Mouse (Mus musculus): Measurements from ENCODE around the gene Azin2. TPM values are rescaled to one million over a fixed set of nuclear protein-coding genes. Genes with fewer than 3 reads are reported as not detected.

Gene Azin2
- polyA plus RNA-seq, 1 experiment from 2014 or later: 14.4 TPM

DNA sequence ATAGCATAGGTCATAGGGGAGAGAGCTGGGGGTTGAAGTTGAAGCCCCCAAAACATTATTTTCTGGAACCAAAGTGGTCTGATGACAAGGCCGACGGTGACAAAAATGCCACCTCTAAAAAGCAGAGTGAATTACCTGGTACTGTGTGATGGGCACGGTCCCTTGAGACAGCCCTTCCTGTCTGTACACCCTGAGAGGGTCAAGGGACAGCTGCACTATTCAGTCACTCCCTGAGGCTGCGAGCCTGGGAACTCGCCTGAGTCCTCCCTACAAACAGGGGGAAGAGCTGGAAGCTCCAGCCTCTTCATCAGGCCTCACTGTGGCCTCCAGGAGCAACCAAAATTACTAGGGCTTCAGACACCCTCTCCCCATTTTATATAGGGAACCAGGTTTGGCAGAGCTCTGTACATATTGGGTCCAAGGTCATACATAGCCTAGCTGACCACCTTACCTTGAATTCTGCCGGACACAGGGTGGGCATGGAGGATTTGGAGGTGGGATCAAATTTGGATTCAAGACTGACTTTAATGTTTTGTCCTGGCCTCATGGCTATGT lies 73.7 kb downstream of the Azin2 start:
- Histone ChIP-seq H3K4me1 (peaks cover 49% of the 10 kb centered on the region), H3K9me3 (no peaks in the 10 kb centered on the region), H3K27ac (no peak overlapping the region), H3K4me3 (no peak overlapping the region), H3K36me3 (no peaks in the 10 kb centered on the region; the same call in 1 of the 2 replicates), H3K9ac (no peak overlapping the region), H3K4me2 (replicated peaks) (no peak overlapping the region), H3K27me3 (replicated peaks) (no peaks in the 10 kb centered on the region)
- no peak for ATAC-seq (ENCODE audit: low FRiP score, low read depth)
- 85% methylated on average over 6 of the region's 6 CpGs for WGBS

DNA sequence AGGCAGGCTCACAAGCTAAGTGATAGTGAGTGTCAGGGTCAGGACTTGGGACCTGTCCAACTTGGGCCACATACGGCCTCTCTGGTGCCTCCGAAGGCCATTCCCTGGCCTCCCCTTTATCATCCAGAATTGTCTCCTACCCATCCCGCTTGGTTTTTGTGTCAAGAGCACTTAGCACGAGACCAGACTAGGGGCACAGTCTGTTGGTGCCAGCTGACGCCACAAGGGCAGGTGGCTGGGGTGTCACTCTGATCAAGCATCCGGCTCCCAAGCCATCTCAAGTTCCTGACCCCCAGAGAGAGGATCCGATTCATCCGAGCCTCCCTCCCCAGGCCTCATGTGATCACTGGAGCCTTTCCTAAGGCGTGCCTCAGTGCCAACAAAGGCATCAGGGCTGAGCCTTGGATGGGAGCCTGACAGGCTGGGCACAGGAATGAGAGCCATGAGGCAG lies 74.6 kb downstream of the Azin2 start:
- peaks cover 49% of the 10 kb centered on the region for H3K4me1 ChIP-seq
- no peak overlapping the region for H3K4me3 ChIP-seq
- WGBS: 52% methylated on average over 9 of the region's 9 CpGs
- H3K9me3 ChIP-seq: no peaks in the 10 kb centered on the region
- H3K9ac ChIP-seq: 0 out of 2 replicates have a peak overlapping the region, but pooled peaks have one; percentile 10
- H3K27ac ChIP-seq: no peak overlapping the region
- ATAC-seq (ENCODE audit: low FRiP score, low read depth): no peak
- H3K4me2 ChIP-seq (replicated peaks): peak overlapping the region; percentile 36; the same call in 1 of the 2 replicates
- H3K27me3 ChIP-seq (replicated peaks): 0 out of 2 replicates have a peak, but pooled peaks cover under 1% of the 10 kb centered on the region
- no peaks in the 10 kb centered on the region; the same call in 1 of the 2 replicates for H3K36me3 ChIP-seq

DNA sequence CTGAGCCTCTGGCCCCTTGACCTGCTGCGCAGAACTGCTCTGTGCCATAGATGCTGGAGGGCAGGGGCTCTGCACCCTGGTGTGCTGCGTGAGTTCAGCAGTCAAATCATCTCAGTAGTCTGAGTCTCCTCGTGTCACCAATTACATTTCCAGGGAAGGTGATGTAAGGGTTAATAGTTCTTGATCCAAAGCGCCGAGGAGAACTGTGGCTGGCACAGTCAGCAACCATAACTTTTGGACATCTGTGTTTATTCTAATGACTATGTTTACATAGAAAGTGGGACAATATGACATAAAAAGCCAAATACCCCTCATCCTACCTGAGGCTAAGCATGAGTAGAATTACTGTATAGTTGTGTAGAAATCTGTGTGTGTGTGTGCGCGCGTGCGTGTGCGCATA lies 75.2 kb downstream of the Azin2 start:
- Histone ChIP-seq H3K27ac (no peak overlapping the region), H3K4me3 (no peak overlapping the region), H3K4me1 (peaks cover 49% of the 10 kb centered on the region), H3K36me3 (no peaks in the 10 kb centered on the region; the same call in 1 of the 2 replicates), H3K4me2 (replicated peaks) (peak overlapping the region; percentile 36; the same call in 1 of the 2 replicates), H3K27me3 (replicated peaks) (0 out of 2 replicates have a peak, but pooled peaks cover 4% of the 10 kb centered on the region), H3K9ac (no peak overlapping the region), H3K9me3 (no peaks in the 10 kb centered on the region)
- WGBS: 68% methylated on average over 10 of the region's 10 CpGs
- ATAC-seq (ENCODE audit: low FRiP score, low read depth): no peak

DNA sequence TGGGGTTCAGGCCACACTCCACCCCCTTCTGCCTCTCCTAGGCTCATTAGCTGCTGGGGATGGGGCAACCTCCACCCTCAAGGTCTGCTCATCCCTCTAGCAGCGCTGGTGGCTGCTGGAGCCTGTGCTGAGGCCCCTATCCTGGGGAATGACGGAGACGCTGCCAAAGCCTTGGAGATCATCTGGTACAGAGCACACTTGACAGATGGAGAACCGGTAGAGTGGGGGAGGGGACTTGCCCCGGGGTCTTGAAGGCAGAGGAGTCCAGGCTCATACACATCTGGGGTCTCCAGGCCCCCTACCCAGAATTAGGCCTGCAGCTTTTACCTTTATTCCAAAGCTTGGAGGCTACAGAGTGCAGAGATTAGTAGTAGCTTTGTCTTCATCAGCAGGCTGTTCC lies 75.7 kb downstream of the Azin2 start:
- ATAC-seq (ENCODE audit: low FRiP score, low read depth): no peak
- WGBS: 39% methylated on average over 5 of the region's 5 CpGs
- Histone ChIP-seq H3K27ac (no peak overlapping the region), H3K36me3 (no peaks in the 10 kb centered on the region; the same call in 1 of the 2 replicates), H3K27me3 (replicated peaks) (0 out of 2 replicates have a peak, but pooled peaks cover 4% of the 10 kb centered on the region), H3K4me3 (no peak overlapping the region), H3K9ac (no peak overlapping the region), H3K9me3 (no peaks in the 10 kb centered on the region), H3K4me2 (replicated peaks) (peak overlapping the region; percentile 36), H3K4me1 (peaks cover 49% of the 10 kb centered on the region)

DNA sequence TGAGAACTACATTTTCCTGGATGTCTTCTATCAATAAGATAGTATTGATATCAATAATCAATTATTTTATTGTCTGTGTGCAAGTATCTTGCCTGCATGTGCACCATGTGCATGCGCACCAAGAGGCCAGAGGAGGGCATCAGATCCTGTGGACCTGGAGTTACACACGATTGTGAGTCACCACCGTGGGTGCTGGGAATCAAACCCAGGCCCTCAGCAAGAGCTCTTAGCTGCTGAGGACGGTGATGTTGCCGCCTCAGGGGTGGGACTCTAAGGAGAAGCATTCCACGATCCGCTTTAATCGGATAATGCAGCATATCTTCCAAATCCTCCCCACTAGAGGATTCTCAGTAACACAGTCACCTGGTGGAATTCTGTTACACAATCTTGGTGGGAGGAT lies 76.7 kb downstream of the Azin2 start:
- Histone ChIP-seq H3K4me2 (replicated peaks) (peak overlapping the region; percentile 99), H3K9me3 (peaks cover 5% of the 10 kb centered on the region), H3K27me3 (replicated peaks) (0 out of 2 replicates have a peak, but pooled peaks cover 4% of the 10 kb centered on the region), H3K9ac (no peak overlapping the region), H3K36me3 (no peaks in the 10 kb centered on the region; the same call in 1 of the 2 replicates), H3K27ac (no peak overlapping the region), H3K4me1 (peaks cover 44% of the 10 kb centered on the region), H3K4me3 (no peak overlapping the region)
- ATAC-seq (ENCODE audit: low FRiP score, low read depth): no peak
- 97% methylated on average over 8 of the region's 8 CpGs for WGBS

DNA sequence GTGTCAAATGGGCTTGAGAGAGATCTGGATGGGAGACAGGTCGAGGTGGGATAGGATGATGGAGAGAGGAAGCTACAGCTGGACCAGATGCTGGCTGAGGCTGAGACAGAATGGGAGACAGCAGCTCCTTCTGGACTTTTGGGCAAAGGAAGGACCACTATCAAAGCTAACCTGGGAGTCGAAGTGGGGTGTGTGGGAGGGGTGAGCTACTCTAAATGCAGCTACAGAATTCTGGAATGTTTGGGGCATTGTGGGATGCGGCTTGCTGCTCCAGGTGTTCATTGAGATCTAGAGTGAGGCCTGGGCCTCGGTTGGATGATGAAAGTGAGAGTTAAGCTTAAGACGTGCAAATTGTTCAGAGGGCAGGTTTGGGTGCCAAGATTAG lies 77.5 kb downstream of the Azin2 start:
- Histone ChIP-seq H3K9me3 (peaks cover 5% of the 10 kb centered on the region), H3K4me3 (peak overlapping the region; percentile 82), H3K9ac (peak overlapping the region; percentile 83), H3K4me2 (replicated peaks) (peak overlapping the region; percentile 99), H3K4me1 (peaks cover 44% of the 10 kb centered on the region), H3K27me3 (replicated peaks) (0 out of 2 replicates have a peak, but pooled peaks cover 4% of the 10 kb centered on the region), H3K36me3 (no peaks in the 10 kb centered on the region; the same call in 1 of the 2 replicates), H3K27ac (0 out of 2 replicates have a peak overlapping the region, but pooled peaks have one; percentile 66)
- WGBS: 54% methylated on average over 5 of the region's 5 CpGs
- no peak for ATAC-seq (ENCODE audit: low FRiP score, low read depth)

DNA sequence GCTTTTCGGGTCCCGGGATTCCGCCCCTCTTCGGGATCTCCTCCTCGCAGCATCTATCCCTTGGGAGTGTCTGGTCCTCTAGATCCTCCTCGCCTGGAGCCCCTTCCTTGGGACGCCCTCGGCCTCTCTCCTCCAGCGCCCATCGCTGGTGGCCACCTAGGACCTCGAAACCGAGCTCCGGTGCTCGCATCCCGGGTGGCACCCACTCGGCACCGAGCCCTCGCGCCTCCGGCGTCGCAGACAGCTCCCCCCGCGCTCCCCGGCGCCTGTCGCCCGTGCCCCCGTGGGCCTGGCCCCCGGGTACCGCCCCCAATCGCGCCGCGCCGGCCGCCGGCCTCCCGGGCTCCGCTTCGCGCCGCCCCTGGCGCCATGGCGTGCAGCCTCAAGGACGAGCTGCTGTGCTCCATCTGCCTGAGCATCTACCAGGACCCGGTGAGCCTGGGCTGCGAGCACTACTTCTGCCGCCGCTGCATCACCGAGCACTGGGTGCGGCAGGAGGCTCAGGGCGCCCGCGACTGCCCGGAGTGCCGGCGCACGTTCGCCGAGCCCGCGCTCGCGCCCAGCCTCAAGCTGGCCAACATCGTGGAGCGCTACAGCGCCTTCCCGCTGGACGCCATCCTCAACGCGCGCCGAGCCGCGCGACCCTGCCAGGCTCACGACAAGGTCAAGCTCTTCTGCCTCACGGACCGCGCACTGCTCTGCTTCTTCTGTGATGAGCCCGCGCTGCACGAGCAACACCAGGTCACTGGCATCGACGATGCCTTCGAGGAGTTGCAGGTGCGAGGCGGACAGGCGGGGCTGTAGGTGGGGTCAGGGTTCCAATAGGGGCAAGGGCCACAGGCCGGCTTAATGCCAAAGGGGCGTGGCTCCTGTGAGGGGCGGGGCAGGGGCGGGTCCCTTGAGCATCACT lies 78.2 kb downstream of the Azin2 start:
- WGBS: under 1% methylated on average over 93 of the region's 94 CpGs
- ATAC-seq (ENCODE audit: low FRiP score, low read depth): peak; percentile 54
- Histone ChIP-seq H3K27me3 (replicated peaks) (0 out of 2 replicates have a peak, but pooled peaks cover 4% of the 10 kb centered on the region), H3K9me3 (peaks cover 5% of the 10 kb centered on the region), H3K4me2 (replicated peaks) (peak overlapping the region; percentile 99), H3K27ac (peak overlapping the region; percentile 66; the same call in 1 of the 2 replicates), H3K9ac (peak overlapping the region; percentile 83), H3K4me1 (peaks cover 48% of the 10 kb centered on the region), H3K36me3 (no peaks in the 10 kb centered on the region; the same call in 1 of the 2 replicates), H3K4me3 (peak overlapping the region; percentile 82)

DNA sequence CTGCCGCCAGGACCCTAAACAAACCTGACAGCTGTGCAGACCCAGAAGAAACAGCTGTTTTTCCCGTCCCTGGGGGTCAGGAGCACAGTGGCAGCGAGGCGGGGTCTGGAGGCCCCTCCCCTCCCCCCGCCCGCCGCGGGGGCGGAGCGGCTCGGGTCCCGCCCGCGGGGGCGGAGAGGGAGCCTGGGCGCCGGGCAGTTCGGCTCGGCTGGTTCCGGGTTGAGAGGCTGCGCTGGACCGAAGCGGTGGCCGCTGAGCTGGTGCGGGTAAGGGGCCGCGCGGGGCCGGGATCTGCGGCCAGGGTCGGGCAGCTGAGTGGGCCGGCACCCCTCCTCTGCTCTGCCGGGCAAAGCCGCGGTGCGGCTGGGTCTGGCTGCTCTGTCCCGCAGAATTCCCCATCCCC lies 78.9 kb downstream of the Azin2 start, which contains the start of gene Trim62:
Gene Trim62, plus strand, starts transcription at position 202 of the 403 bp plus-strand sequence.
- peak within 1 kb of the TSS; percentile 66; the same call in 1 of the 2 replicates for H3K27ac ChIP-seq

More for the DNA sequence above, 78.9 kb downstream of the Azin2 start, which contains the start of gene Trim62:
- 0 out of 2 replicates have a peak, but pooled peaks cover 4% of the 10 kb centered on the region for H3K27me3 ChIP-seq (replicated peaks)
- no peaks in the 10 kb centered on the region; the same call in 1 of the 2 replicates for H3K36me3 ChIP-seq
- peak within 1 kb of the TSS; percentile 83 for H3K9ac ChIP-seq
- under 1% methylated on average over 36 of the region's 37 CpGs for WGBS
- peaks cover 49% of the 10 kb centered on the region for H3K4me1 ChIP-seq
- H3K4me3 ChIP-seq: peak within 1 kb of the TSS; percentile 82
- H3K9me3 ChIP-seq: peaks cover 5% of the 10 kb centered on the region
- H3K4me2 ChIP-seq (replicated peaks): peak within 1 kb of the TSS; percentile 99
- peak; percentile 65 for ATAC-seq (ENCODE audit: low FRiP score, low read depth)

Other genes starting within 250 kb of the Azin2 start
- 0.46 and 0.54 TPM in 2 replicates for gene A3galt2, start 207.1 kb downstream of the Azin2 start, polyA plus RNA-seq (2016; fragmentation: Nextera tagmentation; extraction: Ambion mirVana)
- gene Zfp362, start 156.4 kb downstream of the Azin2 start, polyA plus RNA-seq (2016; fragmentation: Nextera tagmentation; extraction: Ambion mirVana): 45.5 and 51.3 TPM in 2 replicates
- 25.2 and 30.6 TPM in 2 replicates for gene Trim62, start 78.9 kb downstream of the Azin2 start, polyA plus RNA-seq (2016; fragmentation: Nextera tagmentation; extraction: Ambion mirVana)
- gene Ak2, start 29.5 kb upstream of the Azin2 start, polyA plus RNA-seq (2016; fragmentation: Nextera tagmentation; extraction: Ambion mirVana): 124 and 127 TPM in 2 replicates
- gene Rnf19b, start 95.8 kb upstream of the Azin2 start, polyA plus RNA-seq (2016; fragmentation: Nextera tagmentation; extraction: Ambion mirVana): 17.2 and 17.3 TPM in 2 replicates
- gene Tmem54, start 143.1 kb upstream of the Azin2 start, polyA plus RNA-seq (2016; fragmentation: Nextera tagmentation; extraction: Ambion mirVana): 0.68 and 0.79 TPM in 2 replicates
- gene Hpca, start 159.6 kb upstream of the Azin2 start, polyA plus RNA-seq (2016; fragmentation: Nextera tagmentation; extraction: Ambion mirVana): 19.8 and 21.3 TPM in 2 replicates
- 21.7 and 21.8 TPM in 2 replicates for gene Fndc5, start 174.6 kb upstream of the Azin2 start, polyA plus RNA-seq (2016; fragmentation: Nextera tagmentation; extraction: Ambion mirVana)
- gene S100pbp, start 227.3 kb upstream of the Azin2 start, polyA plus RNA-seq (2016; fragmentation: Nextera tagmentation; extraction: Ambion mirVana): 20.5 and 21.6 TPM in 2 replicates
- 103 and 111 TPM in 2 replicates for gene Yars, start 227.3 kb upstream of the Azin2 start, polyA plus RNA-seq (2016; fragmentation: Nextera tagmentation; extraction: Ambion mirVana)